ENCODE assay signal across 10 mouse cellular contexts in genomic region chr9:58672474-58672873, GRCm38 (mm10).
DNase-seq lines count a peak whose midpoint lies in the region; ATAC-seq and TF ChIP-seq lines count a peak whose summit lies in the region.
"Had no signal": no experiment of that assay in that cellular context is flagged by ENCODE, and none has a peak within 500 bp of the region (broad histone marks: within the 10 kb centered on the region; RNA-seq: fewer than 3 reads in every experiment).

No protein-coding gene starts in this region.

- no peaks in the 10 kb centered on the region for H3K36me3 ChIP-seq in embryonic facial prominence, embryonic 14.5 days (ENCODE audit: control insufficient read depth, insufficient read depth, low read length)
- H3K36me3 ChIP-seq in embryonic facial prominence, embryonic 10.5 days (replicated peaks): no peaks in the 10 kb centered on the region
- H3K36me3 ChIP-seq in heart, embryonic 12.5 days: no peaks in the 10 kb centered on the region
- H3K36me3 ChIP-seq in lung, postnatal 0 days (ENCODE audit: insufficient read depth, low read length): no peaks in the 10 kb centered on the region
- no peaks in the 10 kb centered on the region for H3K36me3 ChIP-seq in midbrain, embryonic 14.5 days (ENCODE audit: control insufficient read depth, insufficient read depth, low read length)

- no peaks in the 10 kb centered on the region for H3K27me3 ChIP-seq in embryonic facial prominence, embryonic 14.5 days (replicated peaks; ENCODE audit: control insufficient read depth, insufficient read depth, low read length)
- no peaks in the 10 kb centered on the region for H3K27me3 ChIP-seq in embryonic facial prominence, embryonic 10.5 days (replicated peaks; ENCODE audit: low read depth, poor library complexity, severe bottlenecking)
- H3K27me3 ChIP-seq in heart, embryonic 12.5 days (replicated peaks): no peaks in the 10 kb centered on the region
- no peaks in the 10 kb centered on the region for H3K27me3 ChIP-seq in lung, postnatal 0 days (replicated peaks; ENCODE audit: insufficient read depth, low read length)
- no peaks in the 10 kb centered on the region for H3K27me3 ChIP-seq in midbrain, embryonic 14.5 days (ENCODE audit: control insufficient read depth, insufficient read depth, low read length)
- H3K27me3 ChIP-seq: liver, embryonic 13.5 days had no signal

- H3K4me2 ChIP-seq in embryonic facial prominence, embryonic 14.5 days (ENCODE audit: low read depth, low read length): no peak overlapping the region
- 0 out of 2 replicates have a peak overlapping the region, but pooled peaks have one; percentile 8 for H3K4me2 ChIP-seq in heart, embryonic 12.5 days
- H3K4me2 ChIP-seq in lung, postnatal 0 days (replicated peaks; ENCODE audit: low read depth, low read length): no peak overlapping the region
- H3K4me2 ChIP-seq in midbrain, embryonic 14.5 days (ENCODE audit: low read length): no peak overlapping the region
- H3K4me2 ChIP-seq: liver, embryonic 13.5 days had no signal

- H3K9me3 ChIP-seq in embryonic facial prominence, embryonic 14.5 days (ENCODE audit: control insufficient read depth, low read length): no peaks in the 10 kb centered on the region
- no peaks in the 10 kb centered on the region for H3K9me3 ChIP-seq in embryonic facial prominence, embryonic 10.5 days
- no peaks in the 10 kb centered on the region for H3K9me3 ChIP-seq in heart, embryonic 12.5 days (replicated peaks)
- H3K9me3 ChIP-seq in lung, postnatal 0 days (ENCODE audit: low read length): no peaks in the 10 kb centered on the region
- H3K9me3 ChIP-seq in midbrain, embryonic 14.5 days (ENCODE audit: control insufficient read depth, low read length): no peaks in the 10 kb centered on the region
- H3K9me3 ChIP-seq: liver, embryonic 13.5 days had no signal

- WGBS in embryonic facial prominence, embryonic 14.5 days: 29% methylated on average over 4 of the region's 4 CpGs
- WGBS in embryonic facial prominence, embryonic 10.5 days: 49% methylated on average over 4 of the region's 4 CpGs
- WGBS in heart, embryonic 12.5 days: 17% methylated on average over 4 of the region's 4 CpGs
- 12% methylated on average over 4 of the region's 4 CpGs for WGBS in lung, postnatal 0 days
- WGBS in midbrain, embryonic 14.5 days: 73% methylated on average over 4 of the region's 4 CpGs

- no peak for TF ChIP-seq EP300 in lung, postnatal 0 days (IDR thresholded peaks at IDR 0.05)

- no peak overlapping the region for H3K27ac ChIP-seq in embryonic facial prominence, embryonic 14.5 days (replicated peaks; ENCODE audit: low read depth, low read length)
- H3K27ac ChIP-seq in embryonic facial prominence, embryonic 10.5 days (replicated peaks): no peak overlapping the region
- H3K27ac ChIP-seq in heart, embryonic 12.5 days (ENCODE audit: poor library complexity, severe bottlenecking): no peak overlapping the region
- no peak overlapping the region for H3K27ac ChIP-seq in lung, postnatal 0 days (ENCODE audit: low read length)
- no peak overlapping the region for H3K27ac ChIP-seq in midbrain, embryonic 14.5 days (replicated peaks; ENCODE audit: low read depth, low read length)
- H3K27ac ChIP-seq: liver, embryonic 13.5 days had no signal

- H3K4me3 ChIP-seq in embryonic facial prominence, embryonic 14.5 days (ENCODE audit: low read depth, low read length): no peak overlapping the region
- H3K4me3 ChIP-seq in embryonic facial prominence, embryonic 10.5 days: no peak overlapping the region
- H3K4me3 ChIP-seq in heart, embryonic 12.5 days: no peak overlapping the region
- H3K4me3 ChIP-seq in lung, postnatal 0 days (ENCODE audit: low read depth, low read length): no peak overlapping the region
- no peak overlapping the region for H3K4me3 ChIP-seq in midbrain, embryonic 14.5 days (replicated peaks; ENCODE audit: low read depth, low read length)
- H3K4me3 ChIP-seq: liver, embryonic 13.5 days had no signal

- no peak for TF ChIP-seq CTCF in lung, postnatal 0 days (IDR thresholded peaks at IDR 0.05)

- no peaks in the 10 kb centered on the region for H3K4me1 ChIP-seq in embryonic facial prominence, embryonic 14.5 days (ENCODE audit: control insufficient read depth, insufficient read depth, low read length)
- H3K4me1 ChIP-seq in embryonic facial prominence, embryonic 10.5 days: peaks cover 4% of the 10 kb centered on the region; the same call in 1 of the 2 replicates
- peaks cover 39% of the 10 kb centered on the region for H3K4me1 ChIP-seq in heart, embryonic 12.5 days (replicated peaks)
- no peaks in the 10 kb centered on the region for H3K4me1 ChIP-seq in lung, postnatal 0 days (ENCODE audit: insufficient read depth, low read depth, low read length)
- no peaks in the 10 kb centered on the region for H3K4me1 ChIP-seq in midbrain, embryonic 14.5 days (ENCODE audit: control insufficient read depth, insufficient read depth, low read length)

- peak; percentile 63 for DNase-seq in embryonic facial prominence, embryonic 14.5 days (ENCODE audit: low spot score)
- no peak for DNase-seq in embryonic facial prominence, embryonic 10.5 days (ENCODE audit: low spot score)
- DNase-seq in adipocyte (ENCODE audit: low spot score): peak; percentile 69
- DNase-seq in lung, postnatal 0 days (ENCODE audit: low spot score): peak; percentile 72
- no peak for DNase-seq in B cell, adult 2 months
- DNase-seq in cerebellum, adult 11-12 months: no peak
- no peak for DNase-seq in midbrain, embryonic 14.5 days
- DNase-seq: forebrain, postnatal 0 days; liver, embryonic 13.5 days had no signal

- H3K9ac ChIP-seq in embryonic facial prominence, embryonic 14.5 days (ENCODE audit: low read depth, low read length): no peak overlapping the region
- no peak overlapping the region for H3K9ac ChIP-seq in heart, embryonic 12.5 days
- no peak overlapping the region for H3K9ac ChIP-seq in lung, postnatal 0 days (replicated peaks; ENCODE audit: low read depth)
- no peak overlapping the region for H3K9ac ChIP-seq in midbrain, embryonic 14.5 days (replicated peaks; ENCODE audit: low read length)
- H3K9ac ChIP-seq: forebrain, postnatal 0 days; liver, embryonic 13.5 days had no signal

- ATAC-seq in embryonic facial prominence, embryonic 14.5 days (ENCODE audit: low read depth): no peak
- ATAC-seq in heart, embryonic 12.5 days (ENCODE audit: insufficient number of reproducible peaks, low FRiP score): no peak
- peak; percentile 78 for ATAC-seq in lung, postnatal 0 days
- ATAC-seq in midbrain, embryonic 14.5 days (ENCODE audit: low FRiP score, low TSS enrichment): no peak
- ATAC-seq: forebrain, postnatal 0 days had no signal

Comparison
In these comparisons a context has a peak if more than half of its experiments do, and no peak if none do; other contexts are left out.
1. DNase-seq: peak in embryonic facial prominence, embryonic 14.5 days (single experiment), adipocyte (single experiment) and lung, postnatal 0 days (single experiment); none in embryonic facial prominence, embryonic 10.5 days (single experiment), B cell, adult 2 months (0 of 2), cerebellum, adult 11-12 months (single experiment) and midbrain, embryonic 14.5 days (single experiment).